Mouse (Mus musculus) thymus, postnatal 25 days (tissue): ENCODE data around the gene Maz.

Source experiments
- DNase-seq: peaks from one replicate; pipeline ENCODE4 v3.0.0; 2022

The Maz gene

DNA sequence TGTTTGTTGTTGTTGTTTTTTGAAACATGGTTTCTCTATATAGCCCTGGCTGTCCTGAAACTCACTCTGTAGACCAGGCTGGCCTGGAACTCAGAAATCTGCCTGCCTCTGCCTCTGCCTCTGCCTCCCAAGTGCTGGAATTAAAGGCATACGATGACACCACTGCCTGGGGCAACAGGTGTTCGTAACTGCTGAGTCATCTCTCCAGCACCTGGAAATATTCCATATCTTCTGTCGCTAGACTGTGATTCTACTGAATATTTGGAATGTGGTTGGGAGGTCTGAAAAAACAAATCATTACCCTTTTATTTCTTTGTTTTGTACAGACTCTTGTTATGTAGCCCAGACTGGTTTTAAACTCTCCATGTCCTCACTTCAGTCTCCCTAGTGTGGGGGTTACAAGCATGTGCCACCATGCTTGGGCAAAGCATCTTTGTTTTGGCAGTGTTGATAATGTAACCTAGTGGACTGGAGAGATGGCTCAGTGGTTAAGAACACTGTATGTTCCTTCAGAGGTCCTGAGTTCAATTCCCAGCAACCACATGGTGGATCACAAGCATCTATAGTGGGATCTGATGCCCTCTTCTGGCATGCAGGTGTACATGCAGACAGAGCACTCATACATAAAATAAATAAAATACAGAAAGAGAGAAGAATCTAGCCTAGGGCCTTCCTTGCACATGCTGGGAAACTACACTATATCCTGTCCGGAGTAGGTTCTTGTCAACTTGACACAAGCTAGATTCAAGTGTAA, 22.5 kb downstream of the Maz start:
- DNase-seq: no peak

DNA sequence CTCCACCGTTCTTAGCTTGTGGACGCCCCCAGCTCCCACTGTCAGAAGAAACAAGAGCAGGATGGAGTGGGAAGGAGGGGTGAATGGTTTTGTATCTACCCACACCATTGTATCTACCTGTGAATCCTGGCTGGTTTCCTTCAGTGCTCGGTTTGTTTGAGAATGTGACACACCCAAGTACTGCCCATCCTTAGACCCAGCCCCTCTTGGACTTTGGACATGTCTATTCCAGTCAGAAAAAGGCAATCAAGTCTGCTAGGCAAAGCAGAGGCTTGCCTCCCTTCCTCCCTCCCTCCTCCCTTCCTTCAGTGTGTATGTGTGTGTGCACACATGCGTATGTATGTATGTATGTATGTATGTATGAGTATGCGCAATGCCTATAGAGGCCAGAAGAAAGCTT, 23.2 kb downstream of the Maz start:
- DNase-seq: no peak

DNA sequence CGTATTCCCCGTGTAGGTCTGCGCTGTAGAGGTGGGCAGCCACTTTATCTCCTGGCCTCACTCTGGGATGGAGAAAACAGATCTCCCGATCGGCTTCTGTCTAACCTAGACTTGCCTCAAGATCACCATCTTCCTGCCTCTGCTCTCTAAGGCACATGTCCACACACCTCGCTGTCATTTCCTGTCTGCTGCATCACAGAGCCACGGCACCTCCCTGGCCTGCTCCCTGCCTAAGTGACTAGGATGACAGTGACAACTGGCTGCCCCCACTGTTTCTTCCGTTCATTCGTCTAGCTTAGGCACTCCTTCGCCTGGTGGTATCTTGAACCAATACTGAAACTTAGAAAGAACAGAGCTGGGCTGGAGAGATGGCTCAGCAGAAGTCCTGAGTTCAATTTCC, 27.3 kb downstream of the Maz start:
- DNase-seq: peak; percentile 36

DNA sequence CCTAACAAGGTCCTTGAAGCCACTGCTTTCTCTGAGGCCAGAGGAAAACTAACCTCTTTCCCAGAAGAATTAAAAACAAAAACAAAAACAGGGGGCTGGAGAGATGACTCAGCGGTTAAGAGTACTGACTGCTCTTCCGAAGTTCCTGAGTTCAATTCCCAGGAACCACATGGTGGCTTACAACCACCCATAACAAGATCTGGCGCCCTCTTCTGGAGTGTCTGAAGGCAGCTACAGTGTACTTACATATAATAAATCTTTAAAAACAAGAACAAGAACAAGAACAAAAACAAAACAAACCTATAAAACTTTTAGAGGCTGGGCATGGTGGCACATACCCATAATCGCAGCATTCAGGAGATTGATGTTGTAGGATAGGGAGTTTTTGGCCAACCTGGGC, 30.4 kb downstream of the Maz start:
- peak; percentile 32 for DNase-seq

DNA sequence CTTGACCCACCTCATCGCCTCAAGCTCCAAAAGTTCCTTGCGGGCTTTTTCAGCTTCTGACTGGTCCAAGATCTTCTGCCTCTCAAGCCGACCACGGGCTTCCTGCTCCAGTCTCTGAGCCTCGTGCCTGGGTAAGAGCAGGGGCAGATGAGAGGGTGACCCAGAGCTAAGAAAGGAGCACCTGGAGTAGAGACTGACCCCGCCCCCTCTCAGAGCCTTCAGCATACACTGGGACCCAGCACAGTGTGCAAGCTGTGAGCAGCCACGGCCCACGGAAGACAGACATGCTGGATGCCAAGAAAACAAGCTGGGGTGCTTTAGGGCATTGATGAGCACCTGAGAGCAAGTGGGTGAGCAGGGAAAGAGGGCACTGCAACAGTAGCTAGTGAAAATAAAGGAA, 38.0 kb downstream of the Maz start:
- DNase-seq: peak; percentile 26

DNA sequence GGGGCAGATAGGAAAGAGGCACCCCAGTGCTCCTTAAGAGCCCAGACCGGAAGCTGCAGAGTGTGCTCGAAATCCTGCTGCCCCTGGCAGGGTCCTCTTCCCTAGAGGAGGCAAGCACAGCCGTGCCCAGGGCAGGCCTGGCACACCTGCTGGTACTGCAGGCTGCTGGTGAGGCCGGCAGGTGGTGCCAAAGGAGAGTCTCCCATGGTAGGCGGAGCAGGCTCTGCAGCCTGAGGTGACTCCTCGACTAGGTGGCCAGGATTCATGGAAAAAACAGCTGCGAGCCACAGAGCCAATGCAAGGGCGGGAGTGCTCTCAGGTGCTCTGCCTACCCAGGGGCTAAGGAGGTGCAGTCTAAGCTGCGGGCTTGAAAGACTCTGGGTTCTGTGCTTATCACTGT, 40.5 kb downstream of the Maz start:
- DNase-seq: peak; percentile 57

DNA sequence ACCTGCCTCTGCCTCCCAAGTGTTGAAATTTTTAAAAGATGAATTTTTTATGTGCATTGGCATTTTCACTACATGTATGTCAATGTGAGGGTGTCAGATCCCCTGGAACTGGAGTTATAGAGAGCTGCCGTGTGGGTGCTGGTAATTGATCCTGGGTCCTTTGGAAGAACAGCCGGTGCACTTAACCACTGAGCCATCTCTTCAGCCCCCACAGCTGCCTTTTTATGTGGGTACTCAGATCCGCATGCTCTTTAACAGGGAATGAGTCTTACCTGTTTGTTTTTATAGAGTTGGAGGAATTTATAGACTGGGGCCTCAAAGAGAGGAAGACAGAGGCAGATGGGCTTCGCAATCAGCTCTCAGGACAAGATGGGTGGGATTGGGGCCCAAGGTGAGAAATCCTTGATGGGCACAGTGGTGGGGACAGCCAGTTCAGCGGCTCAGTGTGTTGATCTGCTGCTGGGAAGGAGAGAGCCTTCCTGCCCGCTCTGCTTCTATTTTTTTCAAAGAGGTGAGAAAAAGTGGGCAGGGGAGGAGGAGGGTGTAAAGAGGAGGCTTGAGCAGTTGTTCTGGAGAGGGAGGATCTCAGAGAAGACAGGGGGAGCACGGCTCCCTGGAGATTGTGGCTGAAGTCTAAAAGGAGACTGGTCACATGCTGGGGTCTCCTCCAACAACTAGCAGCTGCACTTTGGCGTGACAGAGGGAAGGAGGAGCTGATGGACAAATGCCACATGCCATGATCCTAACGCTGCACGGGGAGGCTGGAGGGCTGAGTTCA, 42.0 kb downstream of the Maz start:
- no peak for DNase-seq

DNA sequence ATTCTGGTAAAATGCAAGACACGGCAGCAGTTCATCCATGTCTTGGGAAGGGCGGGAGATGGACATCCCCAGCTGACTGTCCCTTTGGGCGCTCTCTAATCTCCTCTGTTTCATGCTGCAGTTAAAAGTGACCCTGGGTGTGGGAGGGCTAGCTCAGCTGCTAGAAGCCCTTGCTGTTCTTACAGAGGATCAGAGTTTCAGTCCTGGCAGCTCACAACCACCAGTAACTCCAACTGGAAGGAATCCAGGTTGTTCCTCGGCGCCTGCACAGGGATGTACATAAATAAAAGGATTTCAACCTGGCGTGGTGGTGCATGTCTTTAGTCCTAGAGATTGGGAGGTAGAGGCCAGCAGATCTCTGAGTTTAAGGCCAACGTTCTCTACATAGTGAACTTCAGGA, 43.7 kb downstream of the Maz start:
- DNase-seq: no peak

DNA sequence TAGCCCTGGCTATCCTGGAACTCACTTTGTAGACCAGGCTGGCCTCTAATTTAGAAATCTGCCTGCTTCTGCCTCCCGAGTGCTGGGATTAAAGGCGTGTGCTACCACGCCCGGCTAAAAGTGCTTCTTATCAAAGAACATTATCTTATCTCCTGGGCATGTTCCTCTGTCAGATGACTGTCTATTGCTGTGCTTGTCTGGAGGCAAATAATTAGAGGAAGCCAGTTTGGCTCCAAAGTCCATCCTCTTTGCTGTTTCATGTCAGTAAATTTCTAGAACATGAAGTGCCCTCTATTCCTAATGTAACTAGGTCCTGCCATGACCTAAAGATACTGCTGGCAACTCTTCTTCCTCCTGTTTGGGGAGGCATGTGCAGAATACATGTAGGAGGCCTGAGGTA, 44.8 kb downstream of the Maz start:
- DNase-seq: no peak

DNA sequence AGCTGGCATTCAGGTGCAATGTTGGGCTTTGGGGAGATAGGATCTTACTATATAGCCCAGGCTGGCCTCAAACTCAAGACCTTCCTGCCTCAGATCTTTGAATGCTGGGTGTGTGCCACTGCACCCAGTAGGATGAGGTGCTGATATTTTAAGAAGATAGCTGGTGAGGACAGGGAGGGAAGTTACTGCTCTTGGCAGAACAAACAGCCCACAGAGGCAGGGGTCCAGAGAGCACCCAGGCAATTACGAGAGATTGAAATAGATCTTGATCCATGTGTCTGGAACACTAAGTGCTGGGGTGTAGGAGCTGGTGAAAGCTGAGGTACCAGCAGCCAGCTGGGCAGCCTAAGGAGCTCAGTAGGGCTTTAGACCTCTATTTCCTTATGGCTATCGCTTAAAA, 45.2 kb downstream of the Maz start:
- DNase-seq: no peak

DNA sequence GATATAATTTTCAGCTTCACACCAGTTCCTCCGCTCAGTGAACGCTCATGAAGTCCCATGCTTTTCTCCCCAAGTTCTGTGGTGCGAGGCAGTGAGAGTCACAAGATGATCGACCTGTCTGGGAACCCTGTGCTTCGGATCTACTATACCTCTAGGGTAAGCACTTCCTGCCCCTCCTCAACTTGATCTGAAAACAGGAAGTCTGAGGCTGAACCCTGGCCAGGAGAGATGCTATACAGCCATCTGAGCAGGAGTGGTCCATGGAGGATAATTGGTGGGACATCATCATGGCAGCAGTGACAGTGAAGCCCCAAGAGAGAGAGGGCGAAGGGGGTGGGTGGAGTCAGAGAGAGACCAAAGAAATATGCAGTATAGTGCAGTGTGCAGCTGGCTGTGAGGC, 48.0 kb downstream of the Maz start:
- peak; percentile 24 for DNase-seq

DNA sequence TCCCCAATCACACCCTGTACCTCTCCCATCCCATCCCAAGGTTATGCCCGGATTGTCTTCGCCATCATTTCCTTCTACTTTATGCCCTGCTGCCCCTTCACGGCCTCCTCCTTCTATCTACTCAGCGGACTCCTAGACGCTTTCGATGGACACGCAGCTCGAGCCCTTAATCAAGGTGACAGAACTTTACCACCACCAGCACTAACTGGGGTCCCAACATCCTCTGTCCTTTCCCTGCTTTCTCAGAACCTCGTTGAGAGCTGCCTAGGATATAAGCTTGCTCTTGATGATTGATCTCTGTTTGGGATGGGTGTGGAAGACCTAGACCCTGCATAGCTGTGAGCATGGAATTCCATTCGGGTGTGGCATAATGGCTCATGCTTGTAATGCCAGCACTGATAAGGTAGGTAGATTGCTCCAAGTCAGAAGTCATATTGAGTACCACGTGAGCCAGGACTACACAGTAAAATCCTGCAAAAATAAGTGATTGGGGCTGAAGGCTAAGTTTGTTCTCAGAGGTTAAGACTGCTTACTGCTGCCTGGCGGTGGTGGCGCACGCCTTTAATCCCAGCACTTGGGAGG, 49.9 kb downstream of the Maz start:
- no peak for DNase-seq

DNA sequence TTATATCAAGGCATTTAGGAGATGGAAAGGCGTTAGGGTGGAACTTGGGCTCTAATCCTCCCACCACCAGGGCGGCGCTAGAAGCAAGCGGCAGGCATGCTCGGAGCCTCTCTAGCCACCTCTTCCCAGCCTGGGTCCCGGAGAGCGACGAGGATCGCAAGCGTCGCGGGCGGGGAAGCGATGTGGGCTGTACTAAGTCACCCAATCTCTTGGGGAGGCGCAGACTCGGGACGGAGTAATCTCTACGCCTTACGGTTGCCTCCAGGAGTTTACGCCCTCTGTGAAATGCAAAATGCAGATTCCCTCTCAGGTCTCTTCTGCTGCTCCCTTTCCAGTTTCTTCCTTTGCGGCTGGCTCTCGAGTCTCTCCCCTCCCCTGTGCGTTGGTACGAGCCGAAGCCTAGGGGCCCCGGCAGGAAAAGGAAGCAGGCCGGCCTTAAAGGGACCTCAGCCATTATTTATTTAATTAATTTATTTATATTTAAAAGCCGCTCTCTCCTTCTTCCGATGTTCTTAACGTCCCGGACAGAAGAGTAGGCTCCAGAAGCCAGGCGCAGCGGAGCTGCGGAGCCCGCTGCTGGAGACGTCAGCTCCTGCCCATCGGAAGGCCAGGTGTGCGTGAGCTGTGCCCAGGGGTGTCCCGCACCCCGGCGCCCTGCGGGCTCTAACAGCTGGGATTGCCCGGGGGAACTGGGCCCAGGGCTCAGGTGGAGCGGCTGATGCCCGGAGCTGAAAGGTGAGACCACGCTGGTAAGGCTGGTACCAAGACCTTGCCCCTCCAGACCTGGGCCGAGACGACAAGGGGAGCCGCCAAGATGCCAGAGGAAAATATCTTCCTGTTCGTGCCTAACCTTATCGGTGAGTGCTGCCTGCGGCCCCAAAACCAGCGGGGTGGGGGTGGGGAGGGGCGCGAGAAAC, 50.6 kb downstream of the Maz start, which contains the start of gene Cdiptos:
TSS of gene Cdiptos (minus strand) at position 149 of the 917 bp plus-strand sequence.
- DNase-seq: peak; percentile 94

DNA sequence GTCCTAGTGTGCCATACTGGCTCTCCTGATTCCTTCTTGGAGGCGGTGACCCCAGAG, 51.1 kb downstream of the Maz start, which contains the start of gene Cdipt:
TSS of gene Cdipt (plus strand) at position 22 of the 57 bp plus-strand sequence.
- DNase-seq: no peak

DNA sequence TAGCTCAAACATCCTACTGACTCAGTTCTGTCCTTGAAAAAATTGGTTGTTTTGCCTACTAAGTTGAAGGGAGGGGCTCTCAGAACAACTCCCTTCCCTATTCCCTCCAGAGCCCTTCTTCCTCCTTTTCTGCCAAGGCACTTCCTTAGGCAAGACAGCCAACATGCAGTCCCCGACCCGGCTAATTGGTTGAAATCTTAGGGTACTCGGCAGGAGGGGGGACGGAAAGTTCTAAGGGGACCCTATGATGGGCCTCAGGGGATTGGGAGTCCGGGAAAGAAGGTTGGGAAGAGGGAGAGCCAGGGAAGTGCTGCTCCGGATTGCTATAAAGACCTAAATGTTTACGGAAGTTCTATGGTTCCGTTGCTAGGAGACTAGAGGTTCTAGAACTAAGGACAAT, 51.3 kb downstream of the Maz start:
- no peak for DNase-seq
